Mouse (Mus musculus): ENCODE results near the gene Krt1. TPM values are rescaled to one million over a fixed set of nuclear protein-coding genes. Genes with fewer than 3 reads are reported as not detected.

Krt1 gene
- polyA plus RNA-seq, 1 experiment from 2014 or later: 4.5 TPM

DNA sequence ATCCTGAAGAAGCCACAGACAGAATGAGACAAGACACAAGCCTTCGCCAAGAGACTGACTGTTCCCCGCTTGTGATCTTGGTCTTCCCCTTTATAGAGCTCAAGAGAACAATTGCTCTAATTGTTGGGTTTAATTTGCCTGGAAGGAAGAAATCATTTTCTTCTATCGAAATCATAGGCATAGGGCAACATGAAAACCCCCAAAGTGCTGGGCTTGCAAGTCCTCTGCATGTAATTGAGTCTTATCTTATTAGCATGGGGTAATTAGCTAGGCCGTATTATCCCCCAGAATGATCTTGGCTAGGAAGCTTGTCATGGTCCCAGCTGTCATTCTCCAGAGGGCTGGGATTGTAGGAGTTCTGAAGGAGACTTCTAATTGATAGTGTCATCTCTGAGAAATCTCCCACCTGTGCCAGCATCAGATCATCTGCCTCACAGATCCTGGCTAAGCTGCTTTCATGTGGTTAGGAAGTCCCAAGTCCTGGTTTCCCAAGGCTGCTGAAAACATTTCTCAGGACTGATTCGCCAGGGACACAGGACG, 48.2 kb downstream of the Krt1 start, which contains the start of gene Krt73:
Krt73 (minus strand) TSS at position 51 of the 540 bp plus-strand sequence.
- H3K36me3 ChIP-seq (replicated peaks): no peaks in the 10 kb centered on the region
- no peak for ATAC-seq (ENCODE audit: low FRiP score)
- H3K4me1 ChIP-seq: peaks cover 16% of the 10 kb centered on the region; the same call in 1 of the 2 replicates
- 84% methylated on average over 6 of the region's 6 CpGs for WGBS
- no peaks in the 10 kb centered on the region for H3K27me3 ChIP-seq
- no peaks in the 10 kb centered on the region for H3K9me3 ChIP-seq
- no peak within 1 kb of the TSS for H3K4me3 ChIP-seq (replicated peaks)
- H3K27ac ChIP-seq: 0 out of 2 replicates have a peak within 1 kb of the TSS, but pooled peaks have one; percentile 19
- no peak within 1 kb of the TSS for H3K4me2 ChIP-seq
- no peak within 1 kb of the TSS for H3K9ac ChIP-seq

Small RNA genes within 50 kb of the gene (microRNA-seq; reads per million reads assigned to microRNA genes)
- gene Gm44356: not detected

Other genes with a start within 250 kb of the Krt1 start
- not detected in 2 replicates for gene Gm5414, start 222.6 kb downstream of the Krt1 start, polyA plus RNA-seq (2016; fragmentation: Nextera tagmentation; extraction: Ambion mirVana)
- gene Gm5478, start 203.4 kb downstream of the Krt1 start, polyA plus RNA-seq (2016; fragmentation: Nextera tagmentation; extraction: Ambion mirVana): not detected in 2 replicates
- gene Krt6b, start 170.5 kb downstream of the Krt1 start, polyA plus RNA-seq (2016; fragmentation: Nextera tagmentation; extraction: Ambion mirVana): not detected in 2 replicates
- gene Krt6a, start 156.5 kb downstream of the Krt1 start, polyA plus RNA-seq (2016; fragmentation: Nextera tagmentation; extraction: Ambion mirVana): not detected in 2 replicates
- gene Krt5, start 137.9 kb downstream of the Krt1 start, polyA plus RNA-seq (2016; fragmentation: Nextera tagmentation; extraction: Ambion mirVana): 3.7 and 6.3 TPM in 2 replicates
- not detected in 2 replicates for gene Krt71, start 107.7 kb downstream of the Krt1 start, polyA plus RNA-seq (2016; fragmentation: Nextera tagmentation; extraction: Ambion mirVana)
- gene Krt72, start 64.3 kb downstream of the Krt1 start, polyA plus RNA-seq (2016; fragmentation: Nextera tagmentation; extraction: Ambion mirVana): not detected in 2 replicates
- gene Krt73, start 48.4 kb downstream of the Krt1 start, polyA plus RNA-seq (2016; fragmentation: Nextera tagmentation; extraction: Ambion mirVana): 0.19 and 0.41 TPM in 2 replicates
- gene Krt2, start 32.6 kb downstream of the Krt1 start, polyA plus RNA-seq (2016; fragmentation: Nextera tagmentation; extraction: Ambion mirVana): not detected in 2 replicates
- gene Krt77, start 18.9 kb upstream of the Krt1 start, polyA plus RNA-seq (2016; fragmentation: Nextera tagmentation; extraction: Ambion mirVana): not detected in 2 replicates
- gene Krt76, start 42.1 kb upstream of the Krt1 start, polyA plus RNA-seq (2016; fragmentation: Nextera tagmentation; extraction: Ambion mirVana): not detected in 2 replicates
- not detected in 2 replicates for gene Krt4, start 73.9 kb upstream of the Krt1 start, polyA plus RNA-seq (2016; fragmentation: Nextera tagmentation; extraction: Ambion mirVana)
- gene Krt79, start 89.5 kb upstream of the Krt1 start, polyA plus RNA-seq (2016; fragmentation: Nextera tagmentation; extraction: Ambion mirVana): 0.08 and 0.15 TPM in 2 replicates
- not detected in 2 replicates for gene Krt78, start 103.5 kb upstream of the Krt1 start, polyA plus RNA-seq (2016; fragmentation: Nextera tagmentation; extraction: Ambion mirVana)
- 10.0 and 13.4 TPM in 2 replicates for gene Krt8, start 153.7 kb upstream of the Krt1 start, polyA plus RNA-seq (2016; fragmentation: Nextera tagmentation; extraction: Ambion mirVana)
- 9.4 and 13.6 TPM in 2 replicates for gene Krt18, start 177.4 kb upstream of the Krt1 start, polyA plus RNA-seq (2016; fragmentation: Nextera tagmentation; extraction: Ambion mirVana)
- 109 TPM in 2 replicates for gene Eif4b, start 223.0 kb upstream of the Krt1 start, polyA plus RNA-seq (2016; fragmentation: Nextera tagmentation; extraction: Ambion mirVana)
- 7.9 and 8.2 TPM in 2 replicates for gene Tns2, start 249.6 kb upstream of the Krt1 start, polyA plus RNA-seq (2016; fragmentation: Nextera tagmentation; extraction: Ambion mirVana)